Mouse (Mus musculus) intestine, postnatal 0 days (tissue): ENCODE results near the gene Xpnpep2. TPM values are rescaled to one million over a fixed set of nuclear protein-coding genes. Genes with fewer than 3 reads are reported as not detected.

Experiments
- ATAC-seq: fragments of 200-750 bp; cut with Nextera tagmentation; 2 replicates; pipeline ENCODE4 v1.8.0; 2017; ENCODE audit warnings: mild to moderate bottlenecking, moderate TSS enrichment, moderate library complexity
- H3K27ac ChIP-seq: fragments of 300-500 bp; sonication (generic); 2 replicates; pipeline ENCODE4 v1.5.1; 2014; ENCODE audit warnings: mild to moderate bottlenecking, low read depth, low read length, moderate library complexity
- H3K27me3 ChIP-seq: fragments of 300-500 bp; sonication (generic); replicated peaks from 2 replicates; pipeline ENCODE4 v1.6.1; 2014; ENCODE audit warnings: low read length, mixed read lengths; ENCODE audit not compliant: control insufficient read depth, insufficient read depth
- H3K36me3 ChIP-seq: fragments of 300-500 bp; sonication (generic); 2 replicates; pipeline ENCODE4 v1.6.1; 2014; ENCODE audit warnings: mild to moderate bottlenecking, moderate library complexity; ENCODE audit not compliant: control insufficient read depth, insufficient read depth
- H3K4me1 ChIP-seq: fragments of 300-500 bp; sonication (generic); replicated peaks from 2 replicates; pipeline ENCODE4 v1.6.1; 2014; ENCODE audit warnings: antibody characterized with exemption, low read length, mixed read lengths; ENCODE audit not compliant: control insufficient read depth, insufficient read depth
- H3K4me2 ChIP-seq: fragments of 300-500 bp; sonication (generic); replicated peaks from 2 replicates; pipeline ENCODE4 v1.6.1; 2014; ENCODE audit warnings: low read depth, mild to moderate bottlenecking, moderate library complexity
- H3K4me3 ChIP-seq: fragments of 300-500 bp; sonication (generic); 2 replicates; pipeline ENCODE4 v1.5.1; 2014; ENCODE audit warnings: low read depth, low read length
- H3K9ac ChIP-seq: fragments of 300-500 bp; sonication (generic); 2 replicates; pipeline ENCODE4 v1.6.1; 2014; ENCODE audit warnings: mild to moderate bottlenecking, low read depth, low read length
- H3K9me3 ChIP-seq: fragments of 300-500 bp; sonication (generic); 2 replicates; pipeline ENCODE4 v1.6.1; 2016; ENCODE audit warnings: mixed run types; ENCODE audit not compliant: control insufficient read depth
- CTCF ChIP-seq: sonication (generic); IDR thresholded peaks from 2 replicates; pipeline ENCODE4 v1.5.1; 2016; ENCODE audit warnings: low read depth, mild to moderate bottlenecking, control low read depth, antibody characterized with exemption, moderate library complexity
- WGBS: fragments of 180-500 bp; shearing (Covaris S2); extraction: QIAGEN DNeasy Blood & Tissue Kit; methylation state at CpG from one replicate; pipeline ENCODE4 v1.1.7; 2014; 5-methylcytosine and 5-hydroxymethylcytosine counted together
- polyA plus RNA-seq: library from polyadenylated mRNA; unstranded; fragments of >200 nt; fragmentation: Nextera tagmentation; extraction: Ambion mirVana; gene quantifications from 2 replicates; pipeline ENCODE4 v1.2.1, GENCODE M21; 2015

Gene Xpnpep2
- 3.9 and 4.4 TPM in 2 replicates for polyA plus RNA-seq

DNA sequence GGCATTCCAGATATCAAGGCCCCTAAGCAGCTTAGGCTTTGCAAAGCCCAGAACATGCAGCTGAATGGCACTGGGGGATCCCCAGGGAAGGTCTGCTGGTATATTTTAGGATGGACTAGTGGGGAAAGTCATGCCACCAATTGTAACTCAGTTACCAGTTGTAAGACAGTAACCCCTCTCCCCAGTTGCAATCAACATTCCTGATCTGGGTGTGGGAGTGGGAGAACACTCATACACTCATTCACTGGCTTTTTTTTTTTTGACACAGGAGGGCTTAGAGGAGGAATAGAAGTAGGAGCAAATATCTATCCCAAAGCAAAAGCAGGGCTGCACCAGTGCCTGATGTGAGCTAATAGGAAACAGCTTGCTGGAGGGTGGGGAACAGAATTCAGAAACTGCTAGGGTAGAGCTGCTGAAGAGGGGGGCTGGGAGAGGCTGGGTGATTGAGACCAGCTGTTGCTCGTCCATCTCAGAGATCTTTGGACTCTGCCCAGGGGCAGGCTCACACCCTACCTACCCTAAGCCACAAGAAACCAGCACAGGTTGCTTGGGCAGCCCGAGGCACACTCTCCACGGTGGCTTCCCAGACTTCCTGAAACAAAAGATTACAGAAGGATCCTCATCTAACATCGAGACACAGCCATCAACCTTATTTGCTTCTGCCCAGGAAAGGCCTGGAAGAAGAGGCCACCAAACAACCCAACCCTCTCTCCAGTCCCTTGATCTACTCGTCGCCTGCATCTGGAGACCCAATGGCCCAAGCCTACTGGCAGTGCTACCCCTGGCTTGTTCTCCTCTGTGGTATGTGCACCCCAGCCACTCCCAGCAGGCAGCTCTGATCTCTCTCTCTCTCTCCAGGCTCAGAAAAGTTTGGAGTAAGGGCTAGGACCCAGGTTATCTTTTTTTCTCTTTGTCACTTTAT lies at the start of gene Xpnpep2:
TSS of gene Xpnpep2 (plus strand) at position 332 of the 922 bp plus-strand sequence.
- no peaks in the 10 kb centered on the region for H3K9me3 ChIP-seq
- TF ChIP-seq CTCF: no peak
- peak within 1 kb of the TSS; percentile 0; the same call in 1 of the 2 replicates for H3K4me2 ChIP-seq
- WGBS: 46% methylated on average over 6 of the region's 6 CpGs
- no peak within 1 kb of the TSS for H3K4me3 ChIP-seq
- peak within 1 kb of the TSS; percentile 0; the same call in 1 of the 2 replicates for H3K27ac ChIP-seq
- ATAC-seq: peak; percentile 87
- H3K36me3 ChIP-seq: no peaks in the 10 kb centered on the region
- no peaks in the 10 kb centered on the region for H3K27me3 ChIP-seq
- H3K4me1 ChIP-seq: no peaks in the 10 kb centered on the region
- no peak within 1 kb of the TSS for H3K9ac ChIP-seq

GRCm38 (mm10) chrX:48062481-48062880 lies 46.0 kb upstream of the Xpnpep2 start:
- Histone ChIP-seq H3K27ac (no peak overlapping the region), H3K9me3 (no peaks in the 10 kb centered on the region), H3K4me3 (no peak overlapping the region), H3K27me3 (no peaks in the 10 kb centered on the region), H3K4me1 (no peaks in the 10 kb centered on the region), H3K9ac (no peak overlapping the region), H3K36me3 (no peaks in the 10 kb centered on the region), H3K4me2 (no peak overlapping the region)
- WGBS: 64% methylated on average over 4 of the region's 4 CpGs
- no peak for ATAC-seq
- no peak for TF ChIP-seq CTCF

- 40% methylated on average over 5 of the region's 5 CpGs for WGBS
- H3K4me2 ChIP-seq: no peak overlapping the region
- ATAC-seq: no peak
- no peaks in the 10 kb centered on the region for H3K36me3 ChIP-seq
- TF ChIP-seq CTCF: no peak
- no peaks in the 10 kb centered on the region for H3K27me3 ChIP-seq
- no peak overlapping the region for H3K27ac ChIP-seq
- H3K4me3 ChIP-seq: no peak overlapping the region
- no peaks in the 10 kb centered on the region for H3K9me3 ChIP-seq
- H3K4me1 ChIP-seq: no peaks in the 10 kb centered on the region
- no peak overlapping the region for H3K9ac ChIP-seq
Observed at GRCm38 (mm10) chrX:48064166-48064853, 44.2 kb upstream of the Xpnpep2 start.

DNA sequence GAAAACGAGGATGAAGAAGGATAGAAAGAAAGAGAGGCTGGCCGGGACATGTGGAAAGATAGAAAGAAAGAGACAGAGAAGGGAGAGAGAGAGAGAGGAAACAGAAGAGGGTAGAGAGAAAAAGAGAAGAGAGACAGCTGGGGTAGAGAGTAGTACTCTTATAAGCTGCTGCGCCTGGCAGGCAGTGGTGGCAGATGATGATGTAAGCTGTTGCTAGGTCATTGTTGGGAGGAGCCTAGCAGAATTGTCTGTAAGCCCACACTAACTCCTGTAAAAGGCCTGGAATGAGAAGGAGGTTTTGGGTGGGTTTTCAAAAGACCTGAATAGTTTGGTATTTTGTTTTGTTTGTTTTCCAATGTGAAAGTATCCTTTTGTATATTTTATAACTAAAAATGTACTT lies 41.6 kb upstream of the Xpnpep2 start:
- H3K4me2 ChIP-seq: no peak overlapping the region
- no peak overlapping the region for H3K27ac ChIP-seq
- H3K4me3 ChIP-seq: no peak overlapping the region
- H3K9me3 ChIP-seq: no peaks in the 10 kb centered on the region
- no peaks in the 10 kb centered on the region for H3K4me1 ChIP-seq
- H3K27me3 ChIP-seq: no peaks in the 10 kb centered on the region
- H3K36me3 ChIP-seq: no peaks in the 10 kb centered on the region
- no peak for TF ChIP-seq CTCF
- WGBS: 72% methylated on average over 3 of the region's 3 CpGs
- H3K9ac ChIP-seq: no peak overlapping the region
- no peak for ATAC-seq

DNA sequence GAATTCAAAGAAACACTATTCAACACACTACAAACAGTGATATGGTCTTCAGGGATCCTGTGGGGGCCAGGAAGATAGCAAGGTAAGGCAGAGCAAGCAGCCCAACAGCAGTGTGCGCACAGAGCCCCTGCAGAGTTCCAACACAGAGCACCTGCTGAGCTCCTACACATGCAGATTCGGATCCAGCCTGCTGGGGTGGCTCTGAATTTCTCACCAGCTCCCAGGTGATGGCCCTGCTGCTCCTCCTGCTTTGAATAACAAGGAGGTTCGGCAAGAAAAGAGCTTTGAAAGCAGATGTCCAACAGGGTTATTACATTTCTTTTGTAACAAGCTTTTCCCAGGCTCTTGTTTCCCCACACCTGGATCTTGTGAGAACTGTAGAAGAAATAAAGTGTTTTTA lies 36.6 kb upstream of the Xpnpep2 start:
- Histone ChIP-seq H3K4me1 (no peaks in the 10 kb centered on the region), H3K36me3 (no peaks in the 10 kb centered on the region), H3K27ac (no peak overlapping the region), H3K9me3 (no peaks in the 10 kb centered on the region), H3K4me2 (no peak overlapping the region), H3K27me3 (0 out of 2 replicates have a peak, but pooled peaks cover 4% of the 10 kb centered on the region), H3K9ac (no peak overlapping the region), H3K4me3 (no peak overlapping the region)
- TF ChIP-seq CTCF: no peak
- no peak for ATAC-seq
- 32% methylated on average over 3 of the region's 3 CpGs for WGBS

GRCm38 (mm10) chrX:48072401-48072800 lies 36.1 kb upstream of the Xpnpep2 start:
- Histone ChIP-seq H3K4me3 (no peak overlapping the region), H3K36me3 (no peaks in the 10 kb centered on the region), H3K9ac (no peak overlapping the region), H3K9me3 (no peaks in the 10 kb centered on the region), H3K4me1 (no peaks in the 10 kb centered on the region), H3K4me2 (no peak overlapping the region), H3K27me3 (0 out of 2 replicates have a peak, but pooled peaks cover 4% of the 10 kb centered on the region), H3K27ac (no peak overlapping the region)
- TF ChIP-seq CTCF: no peak
- WGBS: 34% methylated on average over 5 of the region's 5 CpGs
- no peak for ATAC-seq
